Mouse (Mus musculus) adrenal gland, adult 18-20 months (tissue): ENCODE measurements around the gene Ddx50. TPM values are rescaled to one million over a fixed set of nuclear protein-coding genes. Genes with fewer than 3 reads are reported as not detected.
"Not testable (repeated sequence)": the region's sequence is repeated elsewhere in the genome, so short reads cannot be mapped to it uniquely, and the experiment has no call there.

Experiments
- DNase-seq, 2 experiments: peaks; one replicate each; pipeline ENCODE4 v3.0.0; 2021 to 2022; ENCODE audit warnings: low spot score in 2 of 2
- total RNA-seq, 2 experiments: library from RNA; stranded (reverse); gene quantifications; 1 replicate in 1 of 2; 2 replicates in 1 of 2; pipeline ENCODE4 v1.2.3; 2021

Gene Ddx50
- total RNA-seq, 2 experiments from 2014 or later: 108 to 120 TPM

DNA sequence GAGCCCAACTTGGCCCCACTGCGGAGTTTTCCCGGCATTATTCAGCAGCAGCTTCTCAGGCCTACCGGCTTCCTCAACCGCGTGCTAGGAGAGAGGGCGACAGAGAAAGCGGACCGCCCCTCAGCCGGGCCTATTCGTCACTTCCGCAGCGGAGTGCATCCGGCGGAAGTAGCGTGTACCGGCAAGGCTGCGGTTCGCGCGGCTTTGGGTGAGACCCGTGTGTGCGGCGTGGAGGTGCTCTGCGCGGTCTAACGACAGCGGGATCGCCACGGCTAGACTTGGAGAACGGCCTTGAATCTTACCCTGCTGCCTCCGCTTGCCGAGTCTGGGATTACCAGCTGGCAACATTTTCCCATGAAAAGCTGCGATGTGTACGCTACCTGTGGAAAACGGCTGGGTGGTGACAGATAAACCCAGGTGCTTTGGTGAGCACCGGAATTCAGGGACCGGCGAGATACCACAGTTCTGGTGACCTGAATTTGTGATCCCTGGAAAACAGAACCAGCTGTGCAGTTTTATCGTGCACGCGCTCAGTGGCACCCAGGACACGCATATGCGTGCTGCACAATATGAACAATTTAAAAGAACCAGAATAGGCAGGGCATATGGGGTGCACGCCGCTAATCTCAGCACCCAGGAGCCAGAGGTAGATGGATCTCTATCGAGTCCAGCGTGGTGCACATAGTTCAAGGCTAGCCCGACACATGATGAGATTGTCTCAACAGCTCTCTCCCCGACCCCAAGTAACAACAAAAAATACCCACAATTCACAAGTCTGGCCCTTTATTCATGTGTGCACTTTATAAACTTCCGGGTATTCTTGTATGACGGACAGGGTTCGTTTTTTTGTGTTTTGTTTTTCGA, 48.6 kb downstream of the Ddx50 start, which contains the start of gene Ddx21:
Ddx21 (minus strand) TSS at position 105 of the 864 bp plus-strand sequence.
- peak; percentile 88 for DNase-seq

DNA sequence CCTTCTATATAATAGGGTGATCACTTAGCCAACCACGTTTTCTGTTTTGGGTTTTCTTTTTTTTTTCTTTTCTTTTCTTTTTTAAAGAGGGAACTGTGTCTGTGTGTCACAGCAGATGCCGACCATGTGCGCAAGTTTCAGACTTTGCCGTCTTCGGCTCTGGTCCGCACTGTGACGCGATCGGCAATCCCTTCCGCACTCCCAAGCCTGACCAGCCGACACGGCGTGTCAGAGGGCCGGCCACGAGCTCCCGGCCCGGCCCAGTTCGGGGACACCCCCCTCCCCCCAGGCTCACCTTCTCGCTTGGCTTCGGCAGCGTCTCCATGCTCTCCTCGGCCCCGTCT, 49.2 kb downstream of the Ddx50 start:
- no peak for DNase-seq

DNA sequence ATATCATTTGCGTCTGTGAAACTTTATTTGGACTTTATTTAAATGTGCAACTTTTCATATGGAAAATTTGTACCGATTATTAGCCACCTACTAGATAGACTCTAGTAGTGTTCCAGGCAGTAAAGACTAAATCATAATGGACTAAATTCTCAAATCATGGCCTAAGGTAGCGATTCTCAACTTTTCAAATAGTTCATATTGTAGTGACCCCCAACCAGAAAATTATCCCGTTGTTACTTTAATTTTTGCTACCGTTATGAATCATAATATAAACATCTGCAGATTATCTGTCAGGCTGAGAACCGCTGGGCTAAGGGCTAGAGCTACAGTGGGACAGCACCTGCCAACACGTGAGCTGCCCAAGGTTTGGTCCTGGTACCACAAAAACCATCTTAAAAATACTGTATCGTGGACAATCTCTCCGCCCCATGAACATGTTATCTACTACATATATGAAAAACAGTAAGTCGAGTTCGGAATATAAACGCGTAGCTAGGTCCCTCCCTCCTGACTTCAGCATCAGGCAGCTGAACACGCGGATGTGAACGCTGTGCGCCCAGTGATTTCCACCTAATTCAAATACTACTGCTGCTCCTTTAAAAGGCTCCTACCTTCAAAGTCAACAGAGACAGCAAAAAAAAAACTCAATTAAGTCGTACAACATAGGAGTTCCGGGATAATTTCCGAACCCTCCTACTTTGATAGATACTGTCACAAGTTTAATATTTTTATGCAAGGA, 49.8 kb downstream of the Ddx50 start:
- DNase-seq: no peak

DNA sequence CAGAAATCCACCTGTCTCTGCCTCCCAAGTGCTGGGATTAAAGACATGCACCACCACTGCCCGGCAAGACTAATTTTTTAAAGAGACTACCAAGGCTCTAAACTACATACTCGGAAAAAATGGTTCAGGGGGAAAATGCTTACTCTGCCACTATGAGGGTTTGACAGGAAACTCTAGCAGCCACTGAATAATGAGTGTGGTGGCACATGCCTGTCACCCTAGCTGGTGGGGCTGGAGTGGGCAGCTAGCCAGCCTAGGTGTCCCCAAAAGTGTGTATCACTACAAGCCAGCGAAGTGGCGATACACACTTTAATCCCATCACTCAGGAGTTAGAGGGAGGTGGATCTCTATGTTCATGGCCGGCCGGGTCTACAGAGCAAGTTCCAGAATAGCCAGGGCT, 51.0 kb downstream of the Ddx50 start:
- no peak for DNase-seq

DNA sequence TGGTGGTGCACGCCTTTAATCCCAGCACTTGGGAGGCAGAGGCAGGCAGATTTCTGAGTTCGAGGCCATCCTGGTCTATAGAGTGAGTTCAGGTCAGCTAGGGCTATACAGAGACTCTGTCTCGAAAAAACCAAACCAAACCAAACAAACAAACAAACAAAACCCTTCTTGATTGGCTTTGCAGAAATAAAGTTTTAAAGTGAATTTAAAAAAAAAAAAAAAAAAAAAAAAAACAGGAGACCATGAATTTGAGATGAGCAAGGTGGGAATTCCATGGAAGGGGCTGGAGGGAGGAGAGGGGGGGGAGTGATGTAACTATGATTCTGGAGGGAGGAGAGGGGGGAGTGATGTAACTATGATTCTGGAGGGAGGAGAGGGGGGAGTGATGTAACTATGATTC, 51.7 kb downstream of the Ddx50 start:
- not testable (repeated sequence) for DNase-seq

DNA sequence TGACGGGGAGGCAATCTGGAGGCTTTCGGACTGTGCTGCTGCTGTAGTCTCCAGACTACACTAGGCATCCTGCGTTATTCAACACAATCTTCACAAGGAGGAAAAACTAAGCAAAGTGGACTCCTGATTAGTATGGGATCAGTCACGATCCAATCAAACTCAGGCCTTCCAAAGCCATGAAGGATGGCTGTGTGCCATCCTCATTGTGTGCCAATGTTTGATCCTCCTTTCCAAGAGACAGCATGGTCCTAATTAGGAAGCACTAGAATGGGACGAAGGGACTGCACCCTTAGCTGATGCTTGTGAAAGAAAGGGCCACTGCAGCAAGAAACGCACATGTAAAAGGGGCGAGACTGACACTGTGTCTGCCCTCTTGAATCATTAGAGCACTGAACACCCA, 58.5 kb downstream of the Ddx50 start:
- DNase-seq: no peak

DNA sequence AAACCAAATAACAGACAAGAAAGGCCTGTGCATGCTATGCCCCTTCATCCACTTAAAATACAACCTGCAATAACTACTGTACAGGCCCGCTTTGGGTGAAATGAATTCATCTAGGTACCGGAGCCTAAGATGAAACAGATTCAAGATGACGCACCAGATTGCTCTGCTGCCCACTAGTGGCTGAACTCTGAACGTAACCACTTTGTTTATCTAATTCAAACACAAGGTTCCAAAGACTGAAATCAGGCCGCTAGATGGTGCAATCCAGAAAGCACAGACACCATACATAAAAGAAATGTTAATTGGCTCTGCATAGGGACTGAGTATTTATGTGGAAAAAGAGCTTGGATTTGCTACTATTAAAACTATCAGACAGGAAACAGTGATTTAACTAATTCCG, 60.8 kb downstream of the Ddx50 start:
- peak; percentile 81 to 83 for DNase-seq

DNA sequence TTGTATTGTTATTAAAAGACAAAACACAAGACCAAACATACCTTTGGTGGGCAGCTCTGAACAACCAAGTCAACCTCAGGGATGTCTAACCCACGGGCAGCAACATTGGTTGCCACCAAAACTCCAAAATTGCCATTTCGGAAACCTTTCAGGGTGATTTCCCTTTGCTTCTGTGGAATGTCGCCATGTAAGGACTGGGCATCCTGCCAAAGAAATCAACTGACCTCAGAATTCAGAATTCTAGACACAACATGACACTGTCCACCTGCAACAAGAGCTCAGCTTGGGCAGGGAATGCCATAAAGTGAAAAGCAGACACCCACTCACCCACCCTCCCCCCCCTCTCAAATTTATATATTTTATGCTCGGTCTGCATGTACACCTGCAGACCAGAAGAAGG, 62.4 kb downstream of the Ddx50 start:
- no peak for DNase-seq

DNA sequence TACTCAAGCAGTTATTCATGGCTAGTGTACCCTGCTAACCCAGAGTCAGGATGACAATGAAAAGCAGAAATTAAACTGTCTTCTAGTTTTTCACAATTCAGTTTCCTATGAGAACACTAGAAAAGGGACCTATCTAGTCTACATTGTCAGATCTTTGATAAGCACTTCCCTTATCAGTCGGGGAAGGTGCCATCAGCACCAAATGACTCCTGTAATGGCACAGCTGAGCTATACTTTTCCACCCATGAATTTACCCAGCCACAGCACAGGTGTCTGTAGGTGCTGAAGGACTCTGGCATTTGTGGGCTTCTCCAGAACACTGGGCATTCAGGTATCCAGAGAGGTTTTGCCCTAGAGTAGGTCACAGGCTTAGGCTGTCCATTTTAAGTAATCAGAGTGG, 67.8 kb downstream of the Ddx50 start:
- no peak for DNase-seq

DNA sequence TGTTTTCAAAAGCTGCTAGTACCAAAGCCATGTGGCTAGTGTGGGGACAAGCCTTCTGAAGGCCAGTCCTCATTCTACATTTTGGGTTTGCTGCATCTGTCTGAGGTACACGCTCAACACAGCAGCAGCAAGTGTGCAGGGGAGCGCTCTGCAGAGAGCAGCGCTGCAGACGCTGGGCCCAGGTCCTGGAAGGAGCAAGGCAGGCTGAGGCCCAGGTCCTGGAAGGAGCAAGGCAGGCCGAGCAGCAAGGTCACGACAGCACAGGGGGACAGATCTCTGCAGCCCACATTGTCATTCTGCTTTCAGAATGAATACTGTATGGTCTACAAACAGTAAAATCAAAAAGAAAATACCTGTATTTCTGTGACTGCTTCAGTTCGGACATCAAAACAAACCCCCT, 68.3 kb downstream of the Ddx50 start:
- no peak for DNase-seq

DNA sequence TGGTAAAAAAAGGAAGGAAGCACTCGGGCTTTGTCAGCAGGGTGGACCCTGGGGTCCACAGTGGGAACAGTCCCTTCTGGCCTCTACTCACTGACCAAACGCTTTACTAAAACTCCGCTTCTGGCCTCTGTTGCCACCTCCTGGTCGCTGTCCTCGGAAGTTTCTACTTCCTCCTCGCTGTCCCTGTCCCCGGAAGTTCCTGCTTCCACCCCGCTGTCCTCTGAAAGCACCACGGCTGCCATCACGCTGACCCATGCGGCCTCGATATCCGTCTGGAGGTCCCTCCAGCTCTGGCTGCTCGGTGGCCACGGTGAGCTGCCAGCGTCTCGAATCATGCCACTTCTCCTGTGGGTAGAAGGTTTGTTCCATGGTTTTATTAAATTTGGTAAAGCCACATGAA, 68.8 kb downstream of the Ddx50 start:
- DNase-seq: no peak

DNA sequence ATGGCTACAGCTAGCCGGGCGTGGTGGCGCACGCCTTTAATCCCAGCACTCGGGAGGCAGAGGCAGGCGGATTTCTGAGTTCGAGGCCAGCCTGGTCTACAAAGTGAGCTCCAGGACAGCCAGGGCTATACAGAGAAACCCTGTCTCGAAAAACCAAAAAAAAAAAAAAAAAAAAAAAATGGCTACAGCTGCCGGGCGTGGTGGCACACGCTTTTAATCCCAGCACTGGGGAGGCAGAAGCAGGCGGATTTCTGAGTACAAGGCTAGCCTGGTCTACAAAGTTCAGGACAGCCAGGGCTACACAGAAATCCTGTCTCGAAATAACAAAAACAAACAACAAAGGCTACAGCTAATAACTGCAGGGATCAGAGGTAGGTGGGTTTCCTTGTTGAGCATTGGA, 71.9 kb downstream of the Ddx50 start:
- DNase-seq: not testable (repeated sequence)

DNA sequence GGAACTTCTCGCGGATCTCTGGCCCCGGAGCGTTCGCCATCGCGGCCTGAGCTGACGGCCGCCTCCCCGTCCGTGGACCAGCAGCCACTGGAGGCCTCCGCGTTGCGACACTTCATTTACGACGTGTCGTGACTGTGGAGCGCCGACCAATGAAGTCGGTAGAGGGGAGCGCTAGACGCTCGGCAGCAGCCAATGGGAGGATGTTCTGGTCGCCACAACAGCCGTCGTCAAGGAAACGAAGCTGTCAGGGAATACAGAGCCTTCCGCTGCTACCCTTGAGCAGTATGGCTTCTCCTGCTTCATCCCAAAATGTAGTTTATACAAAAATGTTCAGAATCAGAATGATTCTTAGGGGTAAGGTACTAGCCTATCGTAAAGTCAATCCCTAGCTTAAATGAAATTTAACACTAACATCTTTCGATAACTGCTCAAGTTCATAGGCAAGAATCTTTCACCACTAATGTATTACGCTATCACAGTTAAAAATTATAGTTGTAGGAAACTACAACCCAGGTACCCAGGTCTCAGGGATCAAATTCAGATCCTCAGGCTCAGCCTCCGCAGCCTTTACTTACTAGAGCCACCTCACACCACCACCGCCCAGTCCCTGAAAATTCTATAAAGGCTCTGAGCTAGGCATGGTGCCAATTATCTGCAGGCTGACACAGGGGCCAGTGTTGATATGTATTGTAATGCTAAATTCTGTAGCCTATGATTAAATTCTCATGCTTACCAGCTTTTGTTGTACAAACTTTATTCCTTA, 72.5 kb downstream of the Ddx50 start, which contains the start of gene Kif1bp:
Kif1bp (minus strand) TSS at position 120 of the 763 bp plus-strand sequence.
- DNase-seq: peak; percentile 91

DNA sequence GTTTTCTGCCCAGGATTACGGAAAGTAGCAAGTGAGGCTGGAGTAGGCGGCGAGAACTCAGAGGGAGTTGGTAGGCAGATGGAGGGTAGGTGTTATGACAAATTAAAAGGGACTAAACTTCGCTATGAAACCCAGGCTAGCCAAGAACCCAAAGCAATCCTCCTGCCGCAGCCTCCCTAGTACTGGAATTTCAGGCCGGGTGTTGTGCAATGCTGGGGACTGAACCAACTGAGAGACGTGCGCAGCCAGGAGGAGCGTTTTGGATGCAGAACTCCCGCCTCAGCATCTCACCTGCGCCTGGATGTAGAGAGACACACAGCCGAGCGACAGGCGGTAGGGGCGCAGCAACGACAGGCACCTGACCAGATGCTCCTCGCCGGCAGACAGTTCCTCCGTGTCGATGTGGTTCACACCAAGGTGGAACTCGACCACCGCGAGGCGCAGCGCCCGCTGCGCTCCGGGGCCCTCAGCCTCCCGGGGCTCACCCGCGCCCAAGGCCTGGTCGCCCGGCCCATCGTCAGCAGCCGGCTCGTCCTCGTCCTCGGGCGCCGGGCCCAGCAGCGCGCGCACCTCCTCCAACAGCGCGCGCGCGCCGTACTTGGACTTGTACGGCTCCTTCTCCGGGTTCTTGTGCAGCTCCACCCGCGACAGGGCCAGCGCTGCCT, 73.2 kb downstream of the Ddx50 start:
- DNase-seq: no peak

DNA sequence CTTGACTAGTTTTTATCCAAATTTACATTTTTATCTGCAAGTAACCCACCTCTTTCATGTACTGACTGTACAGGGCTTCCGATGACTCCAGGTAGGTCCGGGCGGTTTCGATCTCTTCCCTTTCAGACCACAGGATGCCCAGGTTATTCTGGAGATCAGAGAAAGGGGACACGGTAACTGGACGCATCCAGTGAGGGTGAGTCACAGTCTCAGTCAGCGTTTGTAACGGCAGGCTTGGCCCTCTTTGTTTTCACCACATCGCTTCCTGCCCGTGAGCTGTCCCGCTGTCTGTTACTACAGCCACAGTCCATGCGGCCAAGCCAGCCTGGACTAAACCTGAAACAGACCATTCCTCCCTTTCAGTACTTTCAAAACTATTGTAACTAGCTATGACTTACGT, 76.0 kb downstream of the Ddx50 start:
- no peak for DNase-seq

DNA sequence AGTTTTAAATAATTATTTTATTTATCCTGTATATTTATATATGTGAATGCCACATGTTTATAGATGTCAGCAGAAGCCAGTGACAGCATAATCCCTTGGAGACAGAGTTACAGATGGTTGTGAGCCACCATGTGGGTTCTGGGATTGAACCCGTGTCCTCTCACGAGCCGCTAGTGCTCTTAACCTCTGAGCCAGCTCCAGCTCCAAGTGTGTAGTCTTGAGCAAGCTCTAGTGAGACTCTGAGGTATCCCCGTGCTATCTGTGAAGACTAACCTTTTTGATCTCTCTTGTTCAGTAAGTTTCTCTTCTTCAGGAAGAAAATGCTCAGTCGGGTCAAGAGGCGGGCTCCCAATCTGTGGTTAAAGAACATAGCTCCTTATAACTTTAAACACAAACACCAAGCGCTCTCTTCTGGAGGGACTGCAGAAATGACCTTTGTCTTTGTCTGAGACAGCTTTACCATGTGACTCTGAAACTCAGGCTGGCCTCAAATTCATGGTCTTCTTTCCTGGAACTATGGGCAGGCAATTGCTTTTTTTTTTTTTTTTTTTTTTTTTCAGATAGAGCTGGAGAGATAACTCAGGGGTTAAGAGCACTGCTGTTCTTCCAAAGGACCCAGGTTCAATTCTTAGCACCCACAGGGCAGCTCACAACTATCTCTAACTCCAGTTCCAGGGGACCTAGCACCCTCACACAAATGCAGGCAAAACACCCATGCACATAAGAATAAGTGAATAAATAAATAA, 80.7 kb downstream of the Ddx50 start:
- no peak for DNase-seq

DNA sequence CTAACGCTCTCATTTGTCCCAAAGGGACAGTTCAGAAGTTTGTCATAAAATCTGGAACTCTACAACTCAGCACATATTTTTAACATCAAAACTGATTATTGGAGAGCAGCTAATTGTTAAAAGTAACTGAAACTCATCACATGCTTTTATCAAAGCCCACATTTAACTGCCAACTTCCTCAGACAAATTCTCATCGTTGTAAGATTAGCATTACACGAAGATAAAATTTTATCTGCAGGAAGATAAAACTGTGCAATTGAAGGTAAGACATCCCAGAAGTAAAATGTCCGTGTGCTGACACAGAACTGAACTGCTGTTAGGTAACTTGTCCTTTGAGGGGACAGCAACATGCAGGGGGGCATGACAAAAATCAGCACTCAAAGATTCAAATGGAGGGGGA, 82.2 kb downstream of the Ddx50 start:
- DNase-seq: no peak
